Mouse (Mus musculus) CH12F3 (cell line): ENCODE data around the gene Acacb.

ENCODE experiments used
- in situ Hi-C: fragments of 300-500 bp; cut with MboI; formaldehyde crosslinking; loops from 2 replicates; pipeline ENCODE4 v1.14.3; 2020; ENCODE audit warnings: low sequenced_read_pairs

The Acacb gene

GRCm38 (mm10) chr5:114146028-114146888 lies at the start of gene Acacb:
Gene Acacb (plus strand): TSS chr5:114146535.
- in situ Hi-C loops = no loop called here

GRCm38 (mm10) chr5:114099709-114100389 lies 46.5 kb upstream of the Acacb start:
- in situ Hi-C loops = no loop called here

GRCm38 (mm10) chr5:114100390-114101099 lies 45.8 kb upstream of the Acacb start:
- in situ Hi-C loops = no loop called here

- in situ Hi-C loops = no loop called here
Measured at GRCm38 (mm10) chr5:114101873-114102272, 44.5 kb upstream of the Acacb start.

- in situ Hi-C loops = no loop called here
Measured at GRCm38 (mm10) chr5:114102807-114103206, 43.5 kb upstream of the Acacb start.

- in situ Hi-C loops = no loop called here
Measured at GRCm38 (mm10) chr5:114106391-114106935, 39.9 kb upstream of the Acacb start.

GRCm38 (mm10) chr5:114113334-114113733 lies 33.0 kb upstream of the Acacb start:
- in situ Hi-C loops = no loop called here

GRCm38 (mm10) chr5:114115030-114115429 lies 31.3 kb upstream of the Acacb start:
- in situ Hi-C loops = no loop called here

GRCm38 (mm10) chr5:114116586-114116985 lies 29.7 kb upstream of the Acacb start:
- in situ Hi-C loops = no loop called here

- in situ Hi-C loops = no loop called here
Measured at GRCm38 (mm10) chr5:114119806-114120205, 26.5 kb upstream of the Acacb start.

GRCm38 (mm10) chr5:114126008-114126407 lies 20.3 kb upstream of the Acacb start:
- in situ Hi-C loops = no loop called here

GRCm38 (mm10) chr5:114126499-114127244 lies 19.7 kb upstream of the Acacb start:
- in situ Hi-C loops = no loop called here

- in situ Hi-C loops = no loop called here
Measured at GRCm38 (mm10) chr5:114127374-114128349, 18.7 kb upstream of the Acacb start, which contains the start of gene Alkbh2. Gene Alkbh2 (minus strand): TSS chr5:114128218.

GRCm38 (mm10) chr5:114129550-114130210 lies 16.7 kb upstream of the Acacb start:
- in situ Hi-C loops = no loop called here

- in situ Hi-C loops = no loop called here
Measured at GRCm38 (mm10) chr5:114130211-114130605, 16.1 kb upstream of the Acacb start, which contains the start of gene Ung. Gene Ung (plus strand): TSS chr5:114130386.

- in situ Hi-C loops = no loop called here
Measured at GRCm38 (mm10) chr5:114130698-114131520, 15.4 kb upstream of the Acacb start.

GRCm38 (mm10) chr5:114131521-114131840 lies 14.9 kb upstream of the Acacb start:
- in situ Hi-C loops = no loop called here

- in situ Hi-C loops = no loop called here
Measured at GRCm38 (mm10) chr5:114132841-114133240, 13.5 kb upstream of the Acacb start.
